Mouse (Mus musculus) liver, adult 2 months (tissue): ENCODE measurements around the gene Tmem209.

Experiments
- CTCF ChIP-seq: fragments of 200-500 bp; IDR thresholded peaks from 2 replicates; pipeline ENCODE4 v1.5.1; 2011; ENCODE audit warnings: low read depth, low read length, control low read depth
- POLR2A ChIP-seq: fragments of 200-500 bp; IDR thresholded peaks from 2 replicates; pipeline ENCODE4 v1.6.1; 2011; ENCODE audit warnings: low read length, control low read depth; ENCODE audit not compliant: insufficient read depth; ENCODE audit errors: extremely low read depth

GRCm38 (mm10) chr6:30541009-30541799 is 31.6 kb upstream of the Tmem209 start, which contains the start of gene Cpa2:
- no peak for TF ChIP-seq CTCF
- no peak for TF ChIP-seq POLR2A
